Mouse (Mus musculus) stomach, embryonic 14.5 days (tissue): ENCODE measurements around the gene Dspp. TPM values are rescaled to one million over a fixed set of nuclear protein-coding genes. Genes with fewer than 3 reads are reported as not detected.

Source experiments
- ATAC-seq: fragments of 200-750 bp; cut with Nextera tagmentation; 2 replicates; pipeline ENCODE4 v1.8.0; 2017; ENCODE audit warnings: low read depth, moderate TSS enrichment; ENCODE audit not compliant: insufficient number of reproducible peaks, insufficient read depth, low FRiP score
- H3K27ac ChIP-seq: fragments of 300-500 bp; sonication (generic); 2 replicates; pipeline ENCODE4 v1.5.1; 2014; ENCODE audit warnings: mild to moderate bottlenecking, low read length, moderate library complexity, mixed read lengths
- H3K27me3 ChIP-seq: fragments of 300-500 bp; sonication (generic); 2 replicates; pipeline ENCODE4 v1.6.1; 2014; ENCODE audit warnings: low read length, control low read depth, mixed read lengths; ENCODE audit not compliant: control insufficient read depth, insufficient read depth
- H3K36me3 ChIP-seq: fragments of 300-500 bp; sonication (generic); 2 replicates; pipeline ENCODE4 v1.6.1; 2014; ENCODE audit warnings: mild to moderate bottlenecking, control low read depth, low read length, moderate library complexity, mixed read lengths; ENCODE audit not compliant: control insufficient read depth, insufficient read depth
- H3K4me1 ChIP-seq: fragments of 300-500 bp; sonication (generic); 2 replicates; pipeline ENCODE4 v1.6.1; 2014; ENCODE audit warnings: low read length, control low read depth, mixed read lengths; ENCODE audit not compliant: control insufficient read depth, insufficient read depth
- H3K4me2 ChIP-seq: fragments of 300-500 bp; sonication (generic); replicated peaks from 2 replicates; pipeline ENCODE4 v1.6.1; 2014; ENCODE audit warnings: low read depth, low read length, control low read depth
- H3K4me3 ChIP-seq: fragments of 300-500 bp; sonication (generic); 2 replicates; pipeline ENCODE4 v1.5.1; 2014; ENCODE audit warnings: low read depth, low read length, control low read depth
- H3K9ac ChIP-seq: fragments of 300-500 bp; sonication (generic); replicated peaks from 2 replicates; pipeline ENCODE4 v1.6.1; 2014; ENCODE audit warnings: low read depth, mild to moderate bottlenecking, control low read depth, low read length, moderate library complexity, mixed read lengths
- H3K9me3 ChIP-seq: fragments of 300-500 bp; sonication (generic); 2 replicates; pipeline ENCODE4 v1.6.1; 2016; ENCODE audit warnings: low read depth, low read length, control low read depth; ENCODE audit not compliant: control insufficient read depth
- WGBS: fragments of 180-500 bp; shearing (Covaris S2); extraction: QIAGEN DNeasy Blood & Tissue Kit; methylation state at CpG from one replicate; pipeline ENCODE4 v1.1.7; 2014; 5-methylcytosine and 5-hydroxymethylcytosine counted together
- polyA plus RNA-seq: library from polyadenylated mRNA; unstranded; fragments of >200 nt; fragmentation: Nextera tagmentation; extraction: Ambion mirVana; gene quantifications from 2 replicates; pipeline ENCODE4 v1.2.1, GENCODE M21; 2014

Gene Dspp
- not detected in 2 replicates for polyA plus RNA-seq

DNA sequence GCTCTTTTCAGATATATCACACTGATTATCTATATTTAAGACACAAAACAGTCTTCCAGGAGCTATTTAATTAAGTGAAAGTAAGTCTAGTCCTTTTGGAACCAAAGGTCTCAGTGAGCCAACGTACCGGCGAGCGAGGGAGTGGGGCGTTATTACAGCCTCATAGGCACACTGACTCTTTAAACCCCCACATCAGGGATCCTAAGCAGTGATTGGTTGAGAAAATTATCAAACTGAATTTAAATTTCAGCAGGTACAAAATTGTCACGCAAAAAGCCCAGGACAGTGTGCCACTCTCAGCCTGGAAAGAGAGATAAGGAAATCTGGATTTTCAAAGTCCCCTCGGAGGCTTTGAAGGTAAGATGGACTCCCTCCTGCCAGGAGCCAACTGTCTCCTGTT lies at the start of gene Dspp:
Gene Dspp (plus strand): TSS at position 301 of the 400 bp plus-strand sequence.
- WGBS, result 76% methylated on average over 7 of the region's 7 CpGs
- no peaks in the 10 kb centered on the region for H3K9me3 ChIP-seq
- no peak for ATAC-seq
- H3K4me3 ChIP-seq, result no peak within 1 kb of the TSS
- H3K4me1 ChIP-seq, result no peaks in the 10 kb centered on the region
- H3K36me3 ChIP-seq, result no peaks in the 10 kb centered on the region
- H3K9ac ChIP-seq, result no peak within 1 kb of the TSS
- H3K27ac ChIP-seq, result no peak within 1 kb of the TSS
- H3K27me3 ChIP-seq, result no peaks in the 10 kb centered on the region
- no peak within 1 kb of the TSS for H3K4me2 ChIP-seq

DNA sequence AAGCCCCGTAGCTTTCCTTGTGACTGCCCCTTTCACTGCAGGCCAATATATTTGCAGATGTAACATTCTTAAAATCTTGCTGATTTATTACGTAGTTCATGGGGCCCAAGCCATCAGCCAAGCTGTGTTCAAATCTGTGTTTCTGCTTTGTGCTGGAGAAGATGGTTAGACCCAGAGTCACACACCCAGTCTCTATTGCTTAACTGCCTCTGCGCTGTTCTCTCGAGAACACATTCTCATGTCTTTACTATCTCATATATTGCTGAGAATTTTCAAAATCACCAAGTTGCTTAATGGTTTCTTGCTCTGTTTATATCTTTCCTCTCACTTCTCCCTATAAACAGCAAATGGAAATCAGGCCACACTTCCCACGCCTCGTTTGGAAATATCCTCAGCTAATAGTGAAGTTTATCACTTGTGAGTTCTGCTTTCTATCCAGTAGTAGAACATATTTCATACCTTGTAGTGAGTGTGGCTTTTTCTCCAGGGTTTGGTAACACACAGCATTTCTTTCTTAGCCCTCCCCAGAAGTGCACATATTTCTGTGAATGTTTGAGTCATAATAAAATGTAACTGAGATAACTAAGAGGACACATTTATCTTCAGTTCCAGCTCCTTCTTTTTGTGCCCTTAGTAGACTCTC lies 46.4 kb upstream of the Dspp start:
- Histone ChIP-seq H3K4me3 (no peak overlapping the region), H3K9ac (no peak overlapping the region), H3K4me2 (no peak overlapping the region), H3K27me3 (no peaks in the 10 kb centered on the region), H3K27ac (no peak overlapping the region; the same call in 1 of the 2 replicates), H3K9me3 (no peaks in the 10 kb centered on the region), H3K4me1 (peaks cover 3% of the 10 kb centered on the region; the same call in 1 of the 2 replicates), H3K36me3 (no peaks in the 10 kb centered on the region)
- WGBS, result 49% methylated on average over 6 of the region's 6 CpGs
- no peak for ATAC-seq

DNA sequence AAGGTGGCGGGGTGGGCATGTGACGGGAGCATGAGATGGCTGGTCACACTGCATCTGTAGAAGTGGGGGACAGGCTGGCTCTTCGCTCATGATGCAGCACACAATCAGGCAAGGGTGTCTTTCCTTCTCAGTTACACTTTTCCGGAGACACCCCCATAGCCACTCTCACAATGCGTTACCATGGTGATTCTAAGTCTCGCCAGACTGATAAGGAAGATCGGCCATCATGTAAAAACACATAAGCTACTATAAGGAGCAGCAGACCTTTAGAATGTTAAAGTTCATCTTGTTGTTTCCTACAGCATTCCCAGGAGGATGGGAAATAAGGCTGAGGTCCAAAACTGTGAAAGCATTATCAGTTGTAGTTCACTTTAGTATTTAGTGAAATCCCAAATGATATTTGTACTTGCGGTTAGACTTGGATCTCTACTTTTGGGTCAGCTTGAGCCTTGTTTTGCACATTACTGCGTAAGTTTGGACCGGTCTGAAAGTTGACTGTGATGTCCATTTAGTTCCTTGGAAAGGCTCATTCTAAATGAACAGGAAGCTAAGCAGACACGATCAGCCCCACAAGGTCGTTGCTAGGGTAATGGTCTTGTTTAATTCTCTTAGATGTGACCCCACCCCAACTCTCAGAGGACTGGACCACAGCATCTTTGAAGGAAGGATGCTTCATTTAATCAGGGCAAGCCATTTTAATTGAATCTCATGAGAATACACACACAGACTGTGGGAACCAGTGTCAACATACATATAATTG lies 43.8 kb upstream of the Dspp start:
- 79% methylated on average over 12 of the region's 12 CpGs for WGBS
- Histone ChIP-seq H3K4me3 (no peak overlapping the region), H3K9me3 (no peaks in the 10 kb centered on the region), H3K4me2 (no peak overlapping the region), H3K9ac (no peak overlapping the region), H3K4me1 (peaks cover 3% of the 10 kb centered on the region; the same call in 1 of the 2 replicates), H3K27ac (no peak overlapping the region), H3K36me3 (no peaks in the 10 kb centered on the region), H3K27me3 (no peaks in the 10 kb centered on the region)
- ATAC-seq, result no peak

DNA sequence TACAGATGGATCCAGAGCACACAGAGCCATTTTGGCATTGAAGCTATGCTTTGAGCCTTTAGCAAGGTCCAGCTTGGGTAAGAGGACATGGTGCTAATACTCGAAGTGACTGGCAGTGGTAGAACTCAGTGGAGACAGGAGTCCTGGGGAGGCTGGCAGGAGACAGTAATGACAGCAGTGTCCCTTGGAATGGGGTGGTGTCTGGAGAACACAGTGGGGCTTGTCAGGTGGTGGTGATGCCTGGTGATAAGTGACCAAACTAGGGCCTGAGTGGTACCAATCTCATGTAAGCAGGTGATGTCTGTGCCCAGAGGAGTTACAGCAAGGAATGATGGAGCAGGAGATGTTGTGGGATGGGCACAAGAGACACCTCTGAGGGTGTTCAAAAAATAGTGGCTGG lies 43.2 kb upstream of the Dspp start:
- no peak for ATAC-seq
- H3K9me3 ChIP-seq, result no peaks in the 10 kb centered on the region
- H3K27ac ChIP-seq, result no peak overlapping the region
- H3K4me2 ChIP-seq, result no peak overlapping the region
- H3K4me1 ChIP-seq, result peaks cover 3% of the 10 kb centered on the region; the same call in 1 of the 2 replicates
- H3K27me3 ChIP-seq, result no peaks in the 10 kb centered on the region
- 88% methylated on average over 1 of the region's 1 CpGs for WGBS
- no peak overlapping the region for H3K9ac ChIP-seq
- no peaks in the 10 kb centered on the region for H3K36me3 ChIP-seq
- H3K4me3 ChIP-seq, result no peak overlapping the region

DNA sequence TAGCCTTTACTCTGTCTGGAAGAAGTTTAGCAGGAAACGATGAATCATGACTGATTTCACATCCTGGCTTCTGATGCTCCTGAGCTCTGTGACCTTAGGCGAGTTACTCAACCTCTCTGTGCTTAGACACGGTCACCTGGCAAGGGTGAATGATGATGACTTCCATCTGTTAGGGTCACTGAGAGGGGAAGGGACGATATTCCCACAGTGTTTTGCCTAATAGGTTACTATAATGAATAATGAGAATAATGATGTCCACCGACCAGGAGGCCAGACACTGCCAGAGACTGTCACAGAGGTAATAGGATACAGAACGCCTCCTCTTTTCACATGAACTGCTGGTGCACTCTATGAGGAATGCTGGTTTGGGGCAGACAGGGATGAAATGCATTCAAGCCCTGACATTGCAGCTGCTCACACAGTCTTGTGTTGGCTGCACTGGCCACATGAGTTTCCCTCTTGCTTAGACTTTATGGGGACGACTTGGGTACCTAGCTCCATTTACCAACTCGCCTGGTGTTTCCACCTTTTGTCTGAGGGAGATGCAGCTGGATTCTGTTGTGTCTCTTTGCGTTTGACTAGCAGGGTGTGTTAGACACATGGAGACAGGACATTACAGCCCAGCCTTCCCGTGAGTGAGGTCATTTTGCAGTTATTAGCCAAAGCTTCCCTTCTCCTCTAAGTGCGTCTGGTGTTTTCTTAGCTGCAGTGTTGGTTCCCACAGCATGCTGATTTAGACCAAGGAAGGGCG lies 42.1 kb upstream of the Dspp start:
- H3K36me3 ChIP-seq, result no peaks in the 10 kb centered on the region
- ATAC-seq, result peak; percentile 50; the same call in 1 of the 2 replicates
- WGBS, result 37% methylated on average over 12 of the region's 12 CpGs
- peaks cover 3% of the 10 kb centered on the region; the same call in 1 of the 2 replicates for H3K4me1 ChIP-seq
- no peak overlapping the region for H3K9ac ChIP-seq
- H3K27ac ChIP-seq, result peak overlapping the region; percentile 64
- H3K9me3 ChIP-seq, result no peaks in the 10 kb centered on the region
- H3K4me3 ChIP-seq, result no peak overlapping the region
- H3K27me3 ChIP-seq, result no peaks in the 10 kb centered on the region
- no peak overlapping the region for H3K4me2 ChIP-seq

DNA sequence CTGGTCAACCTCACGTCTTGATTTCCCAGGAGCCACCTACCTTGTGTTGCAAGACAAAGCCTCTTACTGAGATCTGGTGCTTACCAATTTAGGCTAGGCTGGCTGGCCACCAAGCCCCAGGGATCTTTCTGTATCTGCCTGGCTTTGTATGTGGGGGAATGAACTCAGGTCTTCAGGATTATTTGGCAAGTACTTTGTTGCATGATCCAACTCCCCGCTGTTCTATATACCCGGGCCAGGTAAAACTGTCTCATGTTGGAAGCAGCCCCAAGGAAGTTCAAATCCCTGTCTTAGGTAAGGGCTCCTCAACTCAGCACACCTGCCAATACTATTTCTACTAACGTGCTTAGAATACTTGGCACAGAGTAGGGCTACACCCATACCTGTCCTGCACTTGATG lies 39.6 kb upstream of the Dspp start:
- no peak overlapping the region for H3K9ac ChIP-seq
- no peak overlapping the region for H3K27ac ChIP-seq
- peaks cover 3% of the 10 kb centered on the region; the same call in 1 of the 2 replicates for H3K4me1 ChIP-seq
- no peaks in the 10 kb centered on the region for H3K9me3 ChIP-seq
- ATAC-seq, result no peak
- no peak overlapping the region for H3K4me2 ChIP-seq
- H3K4me3 ChIP-seq, result no peak overlapping the region
- WGBS, result 81% methylated on average over 4 of the region's 4 CpGs
- no peaks in the 10 kb centered on the region for H3K36me3 ChIP-seq
- H3K27me3 ChIP-seq, result no peaks in the 10 kb centered on the region

DNA sequence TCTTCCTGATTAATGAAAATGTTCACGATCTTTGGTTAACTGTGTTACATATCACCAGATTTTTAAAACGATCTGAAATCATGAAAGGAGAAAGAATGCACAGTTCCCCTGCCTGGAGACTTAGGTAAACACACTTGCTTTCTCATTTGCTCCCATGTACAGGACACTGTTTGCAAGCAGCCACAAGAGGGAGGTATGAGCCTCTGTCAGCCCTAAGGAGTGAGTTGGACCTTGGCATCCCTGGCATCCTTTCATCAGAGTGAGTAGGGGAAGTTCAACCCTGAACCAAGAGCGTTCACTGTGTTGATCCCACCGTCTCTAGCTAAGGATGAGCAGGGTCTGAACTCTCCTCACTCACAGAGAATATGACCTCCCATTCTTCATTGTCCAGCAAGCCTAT lies 39.0 kb upstream of the Dspp start:
- H3K9ac ChIP-seq, result no peak overlapping the region
- no peaks in the 10 kb centered on the region for H3K27me3 ChIP-seq
- no peak overlapping the region for H3K27ac ChIP-seq
- WGBS, result 52% methylated on average over 4 of the region's 4 CpGs
- 0 out of 2 replicates have a peak, but pooled peaks have one; percentile 30 for ATAC-seq
- no peaks in the 10 kb centered on the region for H3K36me3 ChIP-seq
- peaks cover 3% of the 10 kb centered on the region; the same call in 1 of the 2 replicates for H3K4me1 ChIP-seq
- H3K9me3 ChIP-seq, result no peaks in the 10 kb centered on the region
- H3K4me2 ChIP-seq, result no peak overlapping the region
- no peak overlapping the region for H3K4me3 ChIP-seq

DNA sequence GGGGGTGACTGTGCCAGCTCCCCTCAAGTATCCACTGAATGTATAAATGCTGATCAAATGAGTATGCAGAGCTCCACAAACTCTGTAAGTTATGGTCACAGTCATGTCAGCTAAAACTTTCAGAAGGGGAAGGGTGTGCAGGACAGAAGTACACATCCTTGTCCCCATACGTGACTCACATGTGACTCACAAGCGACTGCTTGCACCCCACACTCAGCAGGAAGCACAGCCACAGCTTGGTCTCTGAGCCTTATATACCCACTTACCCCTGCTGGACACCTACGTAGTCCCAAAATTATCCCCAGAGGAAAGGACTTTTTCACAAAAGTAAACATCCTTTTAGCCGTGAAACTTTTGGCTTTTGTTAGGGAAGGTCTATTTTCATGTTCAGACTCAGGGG lies 36.8 kb upstream of the Dspp start:
- Histone ChIP-seq H3K9ac (no peak overlapping the region), H3K27ac (no peak overlapping the region), H3K9me3 (no peaks in the 10 kb centered on the region), H3K4me1 (no peaks in the 10 kb centered on the region), H3K36me3 (no peaks in the 10 kb centered on the region), H3K27me3 (no peaks in the 10 kb centered on the region), H3K4me2 (no peak overlapping the region), H3K4me3 (no peak overlapping the region)
- 59% methylated on average over 4 of the region's 4 CpGs for WGBS
- no peak for ATAC-seq
